Mouse (Mus musculus): ENCODE data around the gene Gins2.
A peak's percentile ranks its signal among the peaks of the same experiment; 100 is the strongest.

Gene Gins2

GRCm38 (mm10) chr8:120548313-120548761 is 40.8 kb downstream of the Gins2 start:
- DNase-seq (ENCODE audit: extremely low spot score, low spot score) = peak; percentile 37

- no peak for DNase-seq (ENCODE audit: extremely low spot score, low spot score)
Measured at GRCm38 (mm10) chr8:120547562-120547961, 41.5 kb downstream of the Gins2 start.

- DNase-seq (ENCODE audit: extremely low spot score, low spot score) = no peak
Measured at GRCm38 (mm10) chr8:120544155-120544554, 44.9 kb downstream of the Gins2 start.

- DNase-seq (ENCODE audit: extremely low spot score, low spot score) = no peak
Measured at GRCm38 (mm10) chr8:120543416-120544055, 45.6 kb downstream of the Gins2 start.

GRCm38 (mm10) chr8:120542995-120543394 is 46.1 kb downstream of the Gins2 start:
- no peak for DNase-seq (ENCODE audit: extremely low spot score, low spot score)

- no peak for DNase-seq (ENCODE audit: extremely low spot score, low spot score)
Measured at GRCm38 (mm10) chr8:120539775-120540625, 49.1 kb downstream of the Gins2 start.

GRCm38 (mm10) chr8:120539381-120539774 is 49.7 kb downstream of the Gins2 start:
- DNase-seq (ENCODE audit: extremely low spot score, low spot score) = no peak

GRCm38 (mm10) chr8:120538397-120539240 is 50.5 kb downstream of the Gins2 start:
- peak; percentile 79 for DNase-seq (ENCODE audit: extremely low spot score, low spot score)

DNA sequence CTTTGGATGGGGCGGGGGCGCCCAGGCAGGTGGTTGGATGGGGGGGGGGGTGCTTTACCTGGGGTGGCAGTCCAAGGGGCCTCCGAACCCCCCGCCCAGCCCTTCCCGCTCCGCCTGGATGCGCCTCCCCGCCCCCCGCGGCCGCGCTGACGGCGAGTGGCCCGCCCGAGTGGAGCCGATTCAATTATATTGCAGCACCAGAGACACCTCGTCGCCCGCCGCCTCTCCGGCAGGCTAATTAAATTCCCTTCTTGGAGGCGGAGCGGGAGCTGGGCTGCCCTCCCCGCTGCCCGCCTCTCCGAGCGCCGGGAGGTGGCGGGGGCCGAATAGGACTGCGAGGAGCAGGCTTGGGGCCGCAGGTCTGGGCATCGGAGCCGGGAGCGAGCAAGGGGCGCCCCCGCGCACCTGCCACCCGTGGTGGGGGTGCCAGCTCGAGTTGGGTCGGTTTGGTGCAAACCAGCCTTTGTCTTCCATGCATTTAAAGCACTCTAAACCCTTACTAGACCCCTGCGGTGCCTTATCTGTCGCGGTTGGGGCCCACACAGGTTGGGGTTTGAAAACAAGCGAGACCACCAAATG is 51.2 kb downstream of the Gins2 start:
- DNase-seq (ENCODE audit: extremely low spot score, low spot score) = peak; percentile 70

GRCm38 (mm10) chr8:120537207-120537817 is 51.8 kb downstream of the Gins2 start:
- DNase-seq (ENCODE audit: extremely low spot score, low spot score) = peak; percentile 90

DNA sequence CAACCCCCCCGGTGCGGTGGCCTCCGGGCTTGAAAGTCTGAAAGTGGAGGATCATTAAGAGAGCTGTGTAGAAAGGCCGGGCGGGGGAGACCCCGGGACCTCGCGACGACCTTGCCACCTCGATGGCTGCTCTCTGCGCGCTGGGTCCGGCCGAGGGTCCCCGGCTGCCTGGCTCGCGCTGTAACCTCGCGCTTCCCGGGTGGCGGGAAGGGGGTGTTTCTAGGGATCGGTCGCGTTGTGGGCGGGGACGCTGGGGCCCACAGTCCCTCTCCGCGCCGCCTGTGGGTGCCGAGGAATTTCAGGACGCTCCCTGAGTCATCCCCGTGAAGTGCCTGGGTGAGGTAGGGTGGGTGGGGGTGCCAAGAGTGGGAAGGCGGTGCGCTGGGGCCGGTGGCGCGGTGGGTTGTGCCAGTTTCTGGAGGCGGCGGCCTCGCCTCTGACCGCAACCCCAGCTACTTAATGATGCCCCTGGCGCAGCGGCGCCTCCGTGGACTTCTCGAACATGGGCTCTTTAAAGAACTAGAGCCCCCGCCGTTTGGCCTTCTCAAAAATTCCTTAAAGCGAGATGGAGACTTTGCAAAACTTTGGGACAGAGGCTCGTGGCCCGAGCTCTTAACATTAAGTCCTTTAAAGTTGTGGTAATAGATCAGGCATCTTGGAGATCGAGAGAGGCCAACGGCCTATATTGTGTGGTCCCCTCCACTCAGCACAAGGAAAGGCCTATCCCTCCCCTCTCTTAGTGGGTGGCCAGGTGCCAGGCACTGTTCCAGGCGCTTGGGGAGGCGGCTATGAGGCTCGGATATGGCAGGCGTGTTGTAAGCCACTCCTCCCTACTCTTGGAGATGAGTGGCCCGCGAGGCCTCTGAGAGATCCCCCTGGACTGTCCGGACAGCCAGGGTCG is 52.5 kb downstream of the Gins2 start:
- DNase-seq (ENCODE audit: extremely low spot score, low spot score) = peak; percentile 72

- peak; percentile 72 for DNase-seq (ENCODE audit: extremely low spot score, low spot score)
Measured at GRCm38 (mm10) chr8:120535452-120536305, 53.4 kb downstream of the Gins2 start.

GRCm38 (mm10) chr8:120534504-120535368 is 54.4 kb downstream of the Gins2 start:
- peak; percentile 91 for DNase-seq (ENCODE audit: extremely low spot score, low spot score)

- DNase-seq (ENCODE audit: extremely low spot score, low spot score) = no peak
Measured at GRCm38 (mm10) chr8:120534080-120534479, 55.0 kb downstream of the Gins2 start.

GRCm38 (mm10) chr8:120533380-120533779 is 55.7 kb downstream of the Gins2 start:
- no peak for DNase-seq (ENCODE audit: extremely low spot score, low spot score)

- DNase-seq (ENCODE audit: extremely low spot score, low spot score) = peak; percentile 58
Measured at GRCm38 (mm10) chr8:120532517-120533215, 56.4 kb downstream of the Gins2 start.

DNA sequence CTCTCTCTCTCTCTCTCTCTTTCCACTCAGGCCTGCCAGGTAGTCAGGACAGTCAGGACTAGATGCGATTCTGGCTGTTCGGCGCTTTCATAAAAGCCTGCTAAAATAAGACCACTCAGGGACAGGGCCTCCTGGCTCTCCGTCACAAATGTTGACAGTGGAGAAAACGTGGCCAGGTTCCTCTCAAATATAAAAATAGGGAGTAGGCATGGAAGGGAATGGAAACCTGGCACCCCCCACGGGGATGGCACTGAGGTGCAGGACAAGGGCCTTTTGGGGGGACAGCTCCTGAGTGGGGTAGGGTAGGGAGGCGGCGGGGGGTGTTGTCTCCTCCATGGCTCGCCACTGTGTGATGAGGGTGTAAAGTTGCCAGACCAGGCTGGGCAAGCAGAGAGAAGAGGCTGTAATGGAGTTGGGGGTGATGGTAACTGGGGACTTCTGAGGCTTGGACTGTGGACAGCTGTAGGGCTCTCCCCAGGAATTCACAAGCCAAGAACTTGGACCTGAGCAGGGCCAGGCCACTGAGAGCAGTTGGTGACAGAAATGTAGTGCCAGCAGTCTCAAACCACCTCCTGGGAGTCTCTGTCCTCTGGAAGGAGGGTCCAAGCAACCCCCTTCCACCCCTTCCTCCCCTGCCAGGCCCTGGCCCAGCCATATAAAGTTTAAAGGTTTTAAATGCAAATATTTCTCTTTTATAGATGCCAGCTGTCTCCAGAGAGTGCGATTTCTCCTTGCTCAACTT is 57.2 kb downstream of the Gins2 start:
- DNase-seq (ENCODE audit: extremely low spot score, low spot score) = peak; percentile 46

Data from neural tube, embryonic 10.5 days (tissue).